Mouse (Mus musculus): Measurements from ENCODE around the gene Ercc1. TPM values are rescaled to one million over a fixed set of nuclear protein-coding genes. Genes with fewer than 3 reads are reported as not detected.

Ercc1 gene
- polyA plus RNA-seq, 1 experiment from 2014 or later: 72.5 TPM

DNA sequence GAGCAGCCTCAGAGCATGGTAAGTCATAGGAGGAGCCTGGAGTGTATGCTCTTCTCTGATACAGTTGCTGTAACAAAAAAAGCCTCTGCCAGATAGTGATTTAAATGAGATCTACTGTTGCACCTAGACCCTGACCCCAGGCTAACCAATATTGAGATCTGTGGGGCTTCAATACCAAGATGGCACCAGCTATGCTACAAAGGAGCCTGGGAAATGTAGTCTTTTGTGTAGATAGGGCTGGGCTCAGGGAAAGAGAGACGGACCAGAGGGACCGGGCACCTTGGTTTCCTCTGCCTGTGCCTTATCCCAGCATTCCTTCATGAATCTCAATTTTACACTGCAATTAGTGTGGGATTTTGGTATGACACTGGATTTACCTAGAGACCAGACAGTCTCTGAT lies 28.8 kb downstream of the Ercc1 start:
- no peaks in the 10 kb centered on the region for H3K9me3 ChIP-seq (replicated peaks; ENCODE audit: control insufficient read depth, low read length)
- H3K4me2 ChIP-seq: no peak overlapping the region
- H3K36me3 ChIP-seq (ENCODE audit: control insufficient read depth, insufficient read depth, low read length): peaks cover 6% of the 10 kb centered on the region
- H3K9ac ChIP-seq (ENCODE audit: low read depth, low read length): no peak overlapping the region
- peaks cover 5% of the 10 kb centered on the region; the same call in 1 of the 2 replicates for H3K27me3 ChIP-seq (ENCODE audit: control insufficient read depth, insufficient read depth, low read length)
- H3K4me3 ChIP-seq (ENCODE audit: low read depth, low read length): no peak overlapping the region
- no peak for ATAC-seq (replicated peaks; ENCODE audit: insufficient number of reproducible peaks, low FRiP score, low TSS enrichment)
- WGBS (ENCODE audit: insufficient replicate concordance): 98% methylated on average over 2 of the region's 2 CpGs
- no peak overlapping the region for H3K27ac ChIP-seq (ENCODE audit: low read depth, low read length)
- no peaks in the 10 kb centered on the region for H3K4me1 ChIP-seq (ENCODE audit: control insufficient read depth, insufficient read depth, low read length)

DNA sequence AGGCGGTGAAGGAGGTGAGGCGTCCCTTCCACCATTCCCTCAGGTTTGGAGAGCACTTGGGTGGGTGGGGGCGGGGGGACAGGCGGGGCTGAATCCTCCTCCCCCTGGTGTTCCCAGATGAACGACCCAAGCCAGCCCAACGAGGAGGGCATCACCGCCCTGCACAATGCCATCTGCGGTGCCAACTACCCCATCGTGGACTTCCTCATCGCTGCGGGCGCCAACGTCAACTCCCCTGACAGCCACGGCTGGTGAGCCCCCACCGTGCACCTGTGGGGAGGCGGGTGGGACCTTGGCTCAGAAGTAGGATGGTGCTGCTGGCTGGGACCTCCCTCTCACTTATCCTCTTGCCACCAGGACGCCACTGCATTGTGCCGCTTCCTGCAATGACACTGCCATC lies 30.8 kb downstream of the Ercc1 start:
- Histone ChIP-seq H3K27ac (ENCODE audit: low read depth, low read length) (no peak overlapping the region), H3K36me3 (ENCODE audit: control insufficient read depth, insufficient read depth, low read length) (peaks cover 6% of the 10 kb centered on the region), H3K9me3 (replicated peaks; ENCODE audit: control insufficient read depth, low read length) (no peaks in the 10 kb centered on the region), H3K4me1 (ENCODE audit: control insufficient read depth, insufficient read depth, low read length) (no peaks in the 10 kb centered on the region), H3K4me2 (no peak overlapping the region), H3K9ac (ENCODE audit: low read depth, low read length) (no peak overlapping the region), H3K4me3 (ENCODE audit: low read depth, low read length) (no peak overlapping the region), H3K27me3 (ENCODE audit: control insufficient read depth, insufficient read depth, low read length) (no peaks in the 10 kb centered on the region; the same call in 1 of the 2 replicates)
- 72% methylated on average over 14 of the region's 18 CpGs for WGBS (ENCODE audit: insufficient replicate concordance)
- ATAC-seq (replicated peaks; ENCODE audit: insufficient number of reproducible peaks, low FRiP score, low TSS enrichment): no peak

DNA sequence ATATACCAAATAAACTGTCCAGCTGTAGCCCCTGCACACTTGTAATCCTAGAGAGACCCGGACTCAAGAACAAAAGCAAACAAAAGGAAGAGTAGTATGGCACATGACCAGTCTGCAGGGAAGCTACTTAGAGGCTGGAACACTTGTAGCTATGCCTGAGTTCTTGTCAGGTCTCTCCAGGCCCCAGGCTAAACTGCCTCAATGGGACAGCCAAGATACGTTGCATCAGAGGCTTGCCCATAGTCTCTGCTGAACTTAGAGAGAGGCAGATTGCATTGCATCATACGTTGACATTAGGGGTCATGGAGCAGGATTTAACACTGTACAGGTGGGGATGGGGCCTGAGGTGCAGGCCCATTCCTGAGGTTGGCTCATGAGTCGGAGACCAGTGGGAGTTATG lies 31.4 kb downstream of the Ercc1 start:
- no peaks in the 10 kb centered on the region for H3K9me3 ChIP-seq (replicated peaks; ENCODE audit: control insufficient read depth, low read length)
- no peak overlapping the region for H3K4me2 ChIP-seq
- peaks cover 6% of the 10 kb centered on the region for H3K36me3 ChIP-seq (ENCODE audit: control insufficient read depth, insufficient read depth, low read length)
- no peak overlapping the region for H3K9ac ChIP-seq (ENCODE audit: low read depth, low read length)
- ATAC-seq (replicated peaks; ENCODE audit: insufficient number of reproducible peaks, low FRiP score, low TSS enrichment): no peak
- H3K4me3 ChIP-seq (ENCODE audit: low read depth, low read length): no peak overlapping the region
- H3K27me3 ChIP-seq (ENCODE audit: control insufficient read depth, insufficient read depth, low read length): no peaks in the 10 kb centered on the region
- H3K4me1 ChIP-seq (ENCODE audit: control insufficient read depth, insufficient read depth, low read length): no peaks in the 10 kb centered on the region
- WGBS (ENCODE audit: insufficient replicate concordance): 77% methylated on average over 4 of the region's 4 CpGs
- no peak overlapping the region for H3K27ac ChIP-seq (ENCODE audit: low read depth, low read length)

DNA sequence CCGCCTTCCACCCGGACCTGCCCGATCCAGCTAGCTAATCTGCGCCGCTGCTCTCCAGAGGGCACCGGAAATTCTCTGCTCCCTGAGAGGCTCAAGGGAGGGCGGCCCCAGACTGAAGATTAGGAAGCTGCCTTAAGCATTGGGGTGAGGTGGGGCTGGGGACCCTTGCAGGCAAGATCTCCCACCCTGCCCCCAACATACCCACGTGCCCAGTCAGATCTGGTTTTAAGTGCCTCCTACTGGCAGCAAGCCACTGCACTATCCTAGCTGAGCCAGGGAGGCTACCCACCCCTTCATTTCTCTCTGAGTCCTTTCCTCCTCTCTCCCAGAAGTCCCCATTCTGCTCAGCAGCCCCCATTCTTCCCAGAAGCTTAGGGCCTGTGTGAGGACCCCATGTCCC lies 33.5 kb downstream of the Ercc1 start:
- H3K4me2 ChIP-seq: no peak overlapping the region
- no peak for ATAC-seq (replicated peaks; ENCODE audit: insufficient number of reproducible peaks, low FRiP score, low TSS enrichment)
- H3K4me3 ChIP-seq (ENCODE audit: low read depth, low read length): no peak overlapping the region
- peaks cover 7% of the 10 kb centered on the region; the same call in 1 of the 2 replicates for H3K4me1 ChIP-seq (ENCODE audit: control insufficient read depth, insufficient read depth, low read length)
- H3K27ac ChIP-seq (ENCODE audit: low read depth, low read length): no peak overlapping the region
- peaks cover 2% of the 10 kb centered on the region; the same call in 1 of the 2 replicates for H3K36me3 ChIP-seq (ENCODE audit: control insufficient read depth, insufficient read depth, low read length)
- H3K9ac ChIP-seq (ENCODE audit: low read depth, low read length): no peak overlapping the region
- H3K27me3 ChIP-seq (ENCODE audit: control insufficient read depth, insufficient read depth, low read length): no peaks in the 10 kb centered on the region
- no peaks in the 10 kb centered on the region for H3K9me3 ChIP-seq (replicated peaks; ENCODE audit: control insufficient read depth, low read length)
- WGBS (ENCODE audit: insufficient replicate concordance): 48% methylated on average over 8 of the region's 8 CpGs

DNA sequence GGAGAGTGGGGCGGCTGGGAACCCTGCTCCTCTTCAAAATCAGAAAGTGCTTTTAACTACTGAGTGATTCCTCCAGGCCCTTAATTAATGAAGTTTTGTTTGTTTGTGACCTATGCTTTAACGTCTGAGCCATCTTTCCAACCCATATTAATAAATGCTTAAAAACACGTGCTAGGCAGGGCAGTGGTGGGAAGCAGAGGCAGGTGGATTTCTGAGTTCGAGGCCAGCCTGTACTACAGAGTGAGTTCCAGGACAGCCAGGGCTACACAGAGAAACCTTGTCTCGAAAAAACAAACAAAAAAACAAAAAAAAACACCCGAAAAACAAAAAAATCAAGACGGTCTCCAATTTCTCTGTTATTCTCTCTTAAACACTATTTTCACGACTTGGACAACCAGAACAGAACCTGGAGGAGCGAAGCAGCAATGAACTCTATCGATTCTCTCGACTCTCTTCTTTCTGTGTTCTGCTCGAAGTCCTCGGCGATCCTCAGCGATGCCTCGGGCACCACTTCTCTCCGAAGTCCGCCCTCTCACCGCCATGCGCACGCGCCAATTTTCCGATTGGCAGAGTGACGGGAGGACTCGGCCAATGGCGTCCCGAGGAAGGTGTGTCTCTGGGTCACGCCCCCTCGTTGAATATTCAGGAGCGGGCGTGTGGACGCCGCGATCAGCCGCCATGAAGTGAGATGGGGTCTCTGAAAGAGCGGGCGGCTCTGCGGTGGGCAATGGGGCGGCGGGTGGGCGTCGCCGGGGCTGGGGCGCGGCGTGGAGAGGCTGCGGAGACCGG lies 37.0 kb downstream of the Ercc1 start, which contains the start of gene Ercc2:
Ercc2 (plus strand) TSS at position 634 of the 789 bp plus-strand sequence.
- 5% methylated on average over 48 of the region's 48 CpGs for WGBS (ENCODE audit: insufficient replicate concordance)
- peak within 1 kb of the TSS; percentile 83 for H3K9ac ChIP-seq (ENCODE audit: low read depth, low read length)
- peak within 1 kb of the TSS; percentile 92 for H3K4me3 ChIP-seq (ENCODE audit: low read depth, low read length)
- H3K4me2 ChIP-seq: peak within 1 kb of the TSS; percentile 95
- 0 out of 2 replicates have a peak within 1 kb of the TSS, but pooled peaks have one; percentile 15 for H3K27ac ChIP-seq (ENCODE audit: low read depth, low read length)
- H3K4me1 ChIP-seq (ENCODE audit: control insufficient read depth, insufficient read depth, low read length): peaks cover 7% of the 10 kb centered on the region; the same call in 1 of the 2 replicates
- peak; percentile 92 for ATAC-seq (replicated peaks; ENCODE audit: insufficient number of reproducible peaks, low FRiP score, low TSS enrichment)
- peaks cover 15% of the 10 kb centered on the region for H3K36me3 ChIP-seq (ENCODE audit: control insufficient read depth, insufficient read depth, low read length)
- H3K9me3 ChIP-seq (replicated peaks; ENCODE audit: control insufficient read depth, low read length): no peaks in the 10 kb centered on the region
- H3K27me3 ChIP-seq (ENCODE audit: control insufficient read depth, insufficient read depth, low read length): no peaks in the 10 kb centered on the region

DNA sequence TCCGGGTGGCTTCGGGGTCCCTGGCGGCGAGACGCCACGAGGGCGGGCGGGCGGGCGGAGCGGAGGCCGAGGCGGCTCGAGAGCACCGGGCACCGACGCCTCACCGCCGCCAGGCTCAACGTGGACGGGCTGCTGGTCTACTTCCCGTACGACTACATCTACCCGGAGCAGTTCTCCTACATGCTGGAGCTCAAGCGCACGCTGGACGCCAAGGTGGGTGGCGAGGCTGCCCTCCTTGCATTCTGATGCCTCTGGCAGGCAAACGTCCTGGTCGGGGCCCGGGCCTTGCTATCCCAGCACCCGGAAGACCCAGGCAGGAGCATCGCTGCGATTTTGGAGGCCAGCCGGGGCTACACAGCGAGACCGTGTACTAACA lies 37.6 kb downstream of the Ercc1 start:
- under 1% methylated on average over 23 of the region's 37 CpGs for WGBS (ENCODE audit: insufficient replicate concordance)
- ATAC-seq (replicated peaks; ENCODE audit: insufficient number of reproducible peaks, low FRiP score, low TSS enrichment): peak; percentile 40; the same call in 1 of the 2 replicates
- Histone ChIP-seq H3K4me2 (peak overlapping the region; percentile 95), H3K27ac (ENCODE audit: low read depth, low read length) (0 out of 2 replicates have a peak overlapping the region, but pooled peaks have one; percentile 15), H3K9me3 (replicated peaks; ENCODE audit: control insufficient read depth, low read length) (no peaks in the 10 kb centered on the region), H3K27me3 (ENCODE audit: control insufficient read depth, insufficient read depth, low read length) (no peaks in the 10 kb centered on the region), H3K4me1 (ENCODE audit: control insufficient read depth, insufficient read depth, low read length) (peaks cover 7% of the 10 kb centered on the region; the same call in 1 of the 2 replicates), H3K9ac (ENCODE audit: low read depth, low read length) (peak overlapping the region; percentile 83), H3K4me3 (ENCODE audit: low read depth, low read length) (peak overlapping the region; percentile 92), H3K36me3 (ENCODE audit: control insufficient read depth, insufficient read depth, low read length) (peaks cover 16% of the 10 kb centered on the region)

DNA sequence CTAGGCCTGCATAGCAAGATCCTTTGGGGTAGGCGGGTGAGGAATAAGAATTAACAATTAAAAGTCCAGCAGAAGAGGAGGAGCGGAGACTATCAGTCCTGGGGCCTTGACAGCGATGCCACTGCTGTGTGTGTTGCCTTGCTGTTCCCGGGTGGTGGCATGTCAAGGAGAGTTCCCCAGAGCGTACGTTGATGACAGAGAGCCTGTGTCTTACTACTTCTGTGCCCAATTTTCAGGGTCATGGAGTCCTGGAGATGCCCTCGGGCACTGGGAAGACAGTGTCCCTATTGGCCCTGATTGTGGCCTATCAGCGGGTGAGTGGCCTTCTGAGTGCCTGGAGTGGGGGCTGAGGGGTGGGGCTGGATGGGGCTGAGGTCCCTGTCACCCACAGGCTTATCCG lies 39.1 kb downstream of the Ercc1 start:
- H3K4me2 ChIP-seq: no peak overlapping the region
- no peak overlapping the region for H3K9ac ChIP-seq (ENCODE audit: low read depth, low read length)
- H3K27ac ChIP-seq (ENCODE audit: low read depth, low read length): no peak overlapping the region
- whole genome bisulfite sequencing (ENCODE audit: insufficient replicate concordance): 83% methylated on average over 9 of the region's 9 CpGs
- no peaks in the 10 kb centered on the region for H3K9me3 ChIP-seq (replicated peaks; ENCODE audit: control insufficient read depth, low read length)
- no peak overlapping the region for H3K4me3 ChIP-seq (ENCODE audit: low read depth, low read length)
- peaks cover 20% of the 10 kb centered on the region for H3K36me3 ChIP-seq (ENCODE audit: control insufficient read depth, insufficient read depth, low read length)
- H3K4me1 ChIP-seq (ENCODE audit: control insufficient read depth, insufficient read depth, low read length): peaks cover 7% of the 10 kb centered on the region; the same call in 1 of the 2 replicates
- H3K27me3 ChIP-seq (ENCODE audit: control insufficient read depth, insufficient read depth, low read length): no peaks in the 10 kb centered on the region
- ATAC-seq (replicated peaks; ENCODE audit: insufficient number of reproducible peaks, low FRiP score, low TSS enrichment): no peak

DNA sequence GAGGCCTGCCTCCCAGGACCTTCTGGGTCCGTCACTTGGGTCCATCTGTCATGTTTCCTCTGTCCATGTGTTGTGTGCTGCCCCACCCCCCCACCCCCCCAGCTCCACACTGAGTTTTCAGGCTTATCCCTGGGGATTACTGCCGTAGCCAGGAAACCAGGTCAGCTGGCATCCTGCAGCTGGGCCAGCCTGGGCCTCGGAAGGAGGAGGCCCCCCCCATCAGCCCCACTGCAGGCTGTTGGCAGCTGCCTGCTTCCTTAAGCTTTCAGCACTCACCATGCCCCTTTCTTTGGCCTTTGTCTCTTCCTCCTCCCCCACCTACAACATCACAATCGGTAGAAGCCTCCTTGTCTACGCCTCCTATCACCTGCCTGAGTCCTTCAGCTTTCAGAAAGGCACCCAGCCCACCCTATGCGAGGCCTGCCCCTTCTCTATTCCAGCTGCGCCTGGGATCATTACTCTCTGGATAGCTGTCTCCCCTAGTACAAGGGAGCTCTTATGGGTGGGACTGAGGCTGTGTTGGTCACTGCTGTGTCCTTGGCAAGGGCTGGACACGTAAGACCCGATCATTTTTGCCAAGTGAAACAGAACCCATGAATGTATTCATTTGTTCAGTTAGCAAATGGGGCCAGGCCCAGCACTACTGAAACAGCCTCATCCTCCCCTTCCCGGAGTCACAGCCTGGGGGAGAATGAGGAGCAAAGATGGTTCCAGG lies 44.3 kb downstream of the Ercc1 start:
- H3K4me2 ChIP-seq: no peak overlapping the region
- H3K27me3 ChIP-seq (ENCODE audit: control insufficient read depth, insufficient read depth, low read length): no peaks in the 10 kb centered on the region
- no peak overlapping the region for H3K4me3 ChIP-seq (ENCODE audit: low read depth, low read length)
- H3K9ac ChIP-seq (ENCODE audit: low read depth, low read length): no peak overlapping the region
- 76% methylated on average over 10 of the region's 10 CpGs for WGBS (ENCODE audit: insufficient replicate concordance)
- H3K4me1 ChIP-seq (ENCODE audit: control insufficient read depth, insufficient read depth, low read length): no peaks in the 10 kb centered on the region
- no peak for ATAC-seq (replicated peaks; ENCODE audit: insufficient number of reproducible peaks, low FRiP score, low TSS enrichment)
- H3K36me3 ChIP-seq (ENCODE audit: control insufficient read depth, insufficient read depth, low read length): peaks cover 52% of the 10 kb centered on the region
- no peak overlapping the region for H3K27ac ChIP-seq (ENCODE audit: low read depth, low read length)
- no peaks in the 10 kb centered on the region for H3K9me3 ChIP-seq (replicated peaks; ENCODE audit: control insufficient read depth, low read length)

Data from heart, embryonic 11.5 days (tissue).